Mouse (Mus musculus) retina, postnatal 1 day (tissue): ENCODE measurements at regions not wholly inside any gene's neighbourhood (a gene's known extent, or its start where the extent isn't known, plus 50 kb on each side); places are given as distances from the start of the nearest gene placed in this dataset.
A peak's percentile ranks its signal among the peaks of the same experiment; 100 is the strongest.

Source experiments
- DNase-seq: peaks from one replicate; pipeline ENCODE4 v3.0.0-alpha.2; 2012

DNA sequence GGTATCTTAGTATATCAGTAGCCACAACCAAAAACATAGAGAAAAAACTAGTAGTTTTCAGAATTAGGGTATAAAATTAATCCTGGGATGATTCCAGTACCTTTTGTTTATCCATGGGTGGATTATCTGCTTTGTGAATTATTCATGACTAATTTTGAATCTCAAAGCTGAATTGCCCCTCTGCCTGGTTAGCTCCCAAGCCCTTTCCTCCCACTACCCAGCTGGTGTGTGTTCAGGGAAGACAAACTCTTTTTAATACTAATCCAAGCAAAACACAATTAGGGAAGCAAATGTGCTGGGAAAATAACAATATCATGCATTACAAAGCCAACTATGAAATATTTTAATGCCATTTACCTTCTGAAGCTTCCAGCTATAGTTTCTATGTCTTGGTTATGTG, 347.4 kb downstream of the Gm43517 start:
- DNase-seq: no peak

DNA sequence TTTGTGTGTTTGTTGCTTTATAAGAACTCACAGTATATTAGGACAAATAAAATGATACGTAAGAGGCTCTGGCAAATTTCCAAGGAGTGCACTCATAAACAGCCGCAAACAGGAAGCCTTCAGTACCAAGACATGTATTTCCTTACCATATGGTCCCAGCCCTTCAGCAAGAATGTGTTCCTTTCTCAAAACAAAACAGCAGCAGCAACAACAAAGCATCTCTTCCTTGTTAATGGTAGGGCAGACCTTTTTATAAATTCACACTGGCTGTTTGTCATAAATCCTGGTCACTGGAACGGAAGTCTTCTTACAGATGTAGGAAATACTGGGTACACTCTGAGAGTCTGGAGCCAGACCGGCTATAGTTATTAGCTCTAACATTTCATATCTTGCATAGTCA, 352.1 kb downstream of the Gm43517 start:
- DNase-seq: no peak

DNA sequence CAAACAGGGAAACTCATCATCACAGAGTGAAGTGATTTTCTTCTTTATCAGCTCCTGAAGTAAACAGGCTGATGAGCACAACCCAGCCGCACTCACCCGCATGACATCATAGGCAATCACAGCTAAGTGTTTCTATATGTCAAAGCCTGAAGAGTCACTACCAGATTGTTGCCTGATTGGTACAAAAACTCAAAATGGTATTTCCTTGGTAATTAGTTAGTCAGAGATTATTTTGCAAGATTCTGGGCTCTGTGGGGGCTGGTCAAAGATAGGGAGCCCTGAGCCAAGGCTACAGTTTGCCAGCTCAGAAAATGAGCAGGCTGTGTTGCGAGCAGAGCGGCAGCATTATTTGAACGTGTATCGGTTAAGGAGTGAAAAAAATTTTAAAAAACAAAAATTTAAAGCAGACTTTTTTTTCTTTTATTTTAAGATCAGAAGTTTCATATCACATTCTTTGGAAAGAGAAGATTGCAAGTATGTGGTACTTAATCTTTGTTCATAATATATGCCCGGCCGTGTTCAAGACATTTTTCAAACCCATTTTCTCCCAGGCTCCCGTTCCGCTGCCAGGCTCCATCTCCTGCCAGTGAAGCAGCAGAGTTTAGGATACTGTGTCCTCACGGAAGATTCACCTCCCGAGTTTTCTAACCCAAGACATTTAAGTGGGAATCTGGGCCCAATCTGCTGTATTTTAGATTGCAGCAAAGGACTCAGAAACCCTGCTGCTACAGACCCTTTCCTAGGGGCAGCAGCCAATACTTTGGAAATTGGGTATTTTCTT, 355.2 kb downstream of the Gm43517 start:
- DNase-seq: no peak

DNA sequence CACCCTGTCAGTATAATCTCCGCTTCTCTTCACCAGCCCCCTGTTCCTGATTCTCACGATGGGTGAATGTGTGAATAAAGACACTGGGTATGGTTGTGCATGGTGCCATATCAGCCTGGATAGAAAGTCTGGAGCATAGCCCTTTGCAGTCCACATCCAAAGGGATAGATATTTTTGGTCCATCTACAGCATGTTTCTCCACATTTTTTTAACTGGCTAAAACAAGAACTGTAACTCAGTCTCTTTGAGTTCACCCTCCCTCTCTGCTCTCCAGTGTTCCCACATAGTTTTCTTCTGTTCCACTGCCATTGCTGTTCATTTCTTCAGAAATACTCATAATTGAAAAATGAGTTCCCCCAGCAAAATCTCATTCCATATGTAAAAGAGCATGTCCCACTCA, 358.4 kb downstream of the Gm43517 start:
- no peak for DNase-seq

DNA sequence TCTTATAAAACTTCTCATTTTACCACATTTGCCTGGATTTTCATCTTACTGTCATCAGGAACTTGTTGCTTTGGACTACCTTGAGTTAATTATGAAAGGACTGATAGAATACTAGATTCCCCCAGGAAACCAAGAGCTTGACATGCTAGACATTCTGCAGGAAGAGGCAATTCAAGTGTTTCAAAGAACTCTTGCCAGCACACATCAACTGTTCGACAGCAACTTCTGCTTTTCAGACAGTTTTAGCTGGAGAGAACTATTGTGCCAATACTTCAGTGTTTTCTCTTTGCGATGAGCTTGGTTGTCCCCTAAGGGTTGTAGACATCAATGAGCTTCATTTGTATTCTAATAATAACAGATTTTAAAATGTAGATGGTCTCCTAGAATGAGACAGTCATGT, 362.1 kb downstream of the Gm43517 start:
- no peak for DNase-seq

DNA sequence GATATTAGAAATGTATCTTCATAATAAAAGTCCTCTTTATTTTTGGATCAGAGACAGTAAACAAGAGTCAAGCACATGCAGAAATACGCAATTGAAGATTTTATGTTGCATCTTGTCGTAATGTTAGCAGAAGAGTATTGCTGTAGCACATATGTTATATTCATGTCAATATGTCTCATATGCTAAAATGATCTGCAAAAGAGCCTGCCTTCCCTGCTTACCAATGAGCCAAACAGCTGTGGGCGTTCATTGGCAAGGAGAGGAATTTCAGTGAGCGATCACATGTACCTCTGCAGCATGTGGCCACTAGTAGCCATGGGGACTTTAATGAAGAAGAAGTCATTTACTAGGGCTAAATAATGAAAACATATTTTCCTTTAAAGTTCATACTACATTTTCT, 373.4 kb downstream of the Gm43517 start:
- no peak for DNase-seq

DNA sequence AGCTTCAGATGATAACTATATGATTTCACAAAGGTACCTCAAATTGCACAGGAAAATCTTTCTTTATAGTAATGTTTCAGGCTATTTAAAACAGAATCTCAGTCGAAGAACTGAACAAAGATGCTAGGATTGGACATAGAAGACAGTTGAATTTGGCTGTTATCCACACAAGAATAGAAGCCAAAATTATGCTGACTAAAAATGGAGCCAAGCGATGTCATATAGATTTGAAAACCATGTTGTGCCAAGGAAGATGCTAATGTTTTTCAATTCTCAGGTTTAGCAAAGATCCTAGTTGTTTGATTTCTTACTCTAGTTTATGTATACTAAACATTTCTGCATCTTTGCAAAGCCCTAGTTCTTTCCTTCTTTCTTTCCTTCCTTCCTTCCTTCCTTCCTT, 379.6 kb downstream of the Gm43517 start:
- no peak for DNase-seq

DNA sequence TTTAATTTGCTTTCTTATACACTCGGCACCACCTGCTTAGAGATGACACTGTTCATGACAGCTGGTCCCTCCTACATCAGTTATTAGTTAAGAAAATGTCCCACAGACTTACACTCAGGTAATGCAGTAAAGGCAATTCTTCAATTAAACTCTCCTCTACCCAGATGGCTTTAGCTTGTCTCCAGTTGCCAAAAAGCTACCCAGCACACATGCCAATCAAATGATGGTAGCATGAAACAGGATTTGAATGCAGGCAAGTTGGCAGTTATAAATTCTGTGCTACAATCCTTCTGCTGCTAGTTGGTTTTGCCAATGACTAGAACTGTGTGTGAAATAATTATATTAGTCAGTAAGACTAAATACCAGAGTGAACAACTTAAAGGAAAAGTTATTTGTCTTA, 423.4 kb downstream of the Gm43517 start:
- DNase-seq: no peak

DNA sequence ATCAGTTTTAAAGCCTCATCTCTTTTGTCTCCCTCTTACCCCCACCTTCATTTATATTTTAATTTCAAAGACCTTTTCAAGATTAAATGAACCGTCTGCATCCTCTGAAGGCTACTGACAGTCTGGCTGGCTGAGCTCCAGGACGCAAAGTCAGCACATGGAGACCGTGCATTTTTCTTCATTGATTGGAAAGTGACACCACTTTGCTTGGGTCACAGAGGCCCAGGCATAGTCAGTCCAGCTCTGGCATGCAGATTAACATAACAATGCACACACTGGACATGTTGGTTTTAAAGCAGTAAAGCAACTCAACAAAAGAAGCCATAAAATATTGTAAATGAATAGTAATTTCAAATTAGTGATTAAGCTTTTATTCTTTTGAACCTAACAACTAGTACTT, 429.7 kb downstream of the Gm43517 start:
- no peak for DNase-seq

DNA sequence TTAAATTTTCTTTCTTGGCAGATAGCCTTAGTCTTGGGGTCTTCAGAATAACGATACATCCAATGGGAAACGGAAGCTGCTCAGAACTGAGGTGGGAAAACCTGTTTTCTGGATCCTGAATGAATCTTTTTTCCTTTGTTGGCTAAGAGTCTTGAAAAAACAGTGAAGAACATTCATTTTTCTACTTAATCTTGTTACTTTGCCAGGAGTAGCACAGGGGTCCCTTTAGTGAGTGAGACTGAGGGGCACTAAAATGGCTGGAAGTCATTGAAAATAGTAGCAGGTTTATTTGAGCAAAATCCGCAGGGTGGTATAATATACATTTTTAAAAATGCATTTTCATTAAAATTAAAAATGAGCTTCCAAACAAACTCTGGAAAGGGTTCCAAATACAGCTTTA, 442.8 kb downstream of the Gm43517 start:
- DNase-seq: no peak

DNA sequence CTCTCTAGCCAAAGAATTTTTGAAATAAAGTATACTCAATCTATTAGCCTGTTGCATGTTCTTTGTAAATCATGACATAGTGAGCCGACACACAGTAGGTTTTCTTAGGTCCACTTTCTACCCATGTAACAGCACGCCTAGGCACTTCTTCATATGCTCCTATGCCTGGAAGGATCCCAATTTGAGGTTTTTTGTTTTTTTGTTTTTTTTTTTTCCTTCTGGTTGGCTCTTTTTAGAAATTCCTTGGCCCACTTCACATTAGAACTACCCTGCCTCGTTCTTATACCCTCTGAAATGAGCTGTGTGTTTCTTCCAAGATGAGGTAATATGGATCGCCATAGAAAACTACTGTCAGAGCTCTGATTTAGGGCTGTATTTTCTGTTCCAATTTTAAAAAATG, 443.6 kb downstream of the Gm43517 start:
- DNase-seq: no peak

DNA sequence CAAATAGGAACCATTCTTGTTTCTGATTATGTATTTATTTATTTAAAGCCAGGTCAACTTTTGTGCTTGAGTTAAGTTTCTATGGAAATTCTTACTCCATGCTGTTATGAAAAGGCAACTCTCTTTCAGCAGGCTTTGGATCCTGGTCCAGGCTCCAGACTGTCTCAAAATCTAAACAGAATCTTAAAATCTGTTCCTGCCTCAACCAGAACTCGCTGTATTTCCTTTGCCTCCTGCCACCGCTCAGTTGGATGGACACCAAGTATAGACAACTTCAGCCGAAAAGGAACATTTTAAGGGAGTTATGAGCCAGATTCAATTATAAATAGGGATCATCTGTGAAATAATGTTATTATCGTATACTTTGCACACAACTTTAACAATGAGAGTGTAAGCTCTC, 445.7 kb downstream of the Gm43517 start:
- DNase-seq: no peak

DNA sequence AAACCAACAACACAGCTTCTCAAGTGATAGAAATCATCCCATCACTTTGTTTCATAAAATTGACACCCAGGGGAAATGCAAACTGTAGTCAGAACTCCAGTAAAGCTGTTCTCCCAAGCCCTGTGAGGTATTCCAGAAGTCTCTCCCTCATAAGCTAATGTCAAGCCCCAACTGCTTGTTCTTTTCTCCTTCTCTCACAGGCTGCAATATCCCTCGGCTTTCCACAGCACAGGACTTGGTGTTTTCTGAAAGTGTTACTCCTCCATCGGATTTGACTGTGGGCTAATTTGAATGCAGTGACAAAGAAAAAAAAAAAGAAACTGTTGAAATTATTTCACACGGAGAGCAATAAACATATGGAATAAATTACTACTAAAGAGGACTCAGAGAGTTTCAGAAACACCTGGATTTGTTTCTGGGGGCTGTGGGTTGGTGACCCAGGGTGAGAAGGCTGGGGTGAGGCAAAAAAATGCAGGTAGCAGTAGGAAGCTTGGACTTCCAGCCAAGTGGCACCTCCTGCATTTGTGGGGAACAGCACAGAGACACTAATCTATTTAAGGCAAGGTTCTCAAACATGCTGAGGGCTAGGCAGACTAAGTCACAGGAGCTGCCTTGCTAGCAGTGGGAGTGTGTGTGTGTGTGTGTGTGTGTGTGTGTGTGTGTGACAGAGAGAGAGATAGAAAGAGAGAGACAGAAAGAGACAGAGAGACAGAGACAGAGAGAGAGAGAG, 447.3 kb downstream of the Gm43517 start:
- no peak for DNase-seq

DNA sequence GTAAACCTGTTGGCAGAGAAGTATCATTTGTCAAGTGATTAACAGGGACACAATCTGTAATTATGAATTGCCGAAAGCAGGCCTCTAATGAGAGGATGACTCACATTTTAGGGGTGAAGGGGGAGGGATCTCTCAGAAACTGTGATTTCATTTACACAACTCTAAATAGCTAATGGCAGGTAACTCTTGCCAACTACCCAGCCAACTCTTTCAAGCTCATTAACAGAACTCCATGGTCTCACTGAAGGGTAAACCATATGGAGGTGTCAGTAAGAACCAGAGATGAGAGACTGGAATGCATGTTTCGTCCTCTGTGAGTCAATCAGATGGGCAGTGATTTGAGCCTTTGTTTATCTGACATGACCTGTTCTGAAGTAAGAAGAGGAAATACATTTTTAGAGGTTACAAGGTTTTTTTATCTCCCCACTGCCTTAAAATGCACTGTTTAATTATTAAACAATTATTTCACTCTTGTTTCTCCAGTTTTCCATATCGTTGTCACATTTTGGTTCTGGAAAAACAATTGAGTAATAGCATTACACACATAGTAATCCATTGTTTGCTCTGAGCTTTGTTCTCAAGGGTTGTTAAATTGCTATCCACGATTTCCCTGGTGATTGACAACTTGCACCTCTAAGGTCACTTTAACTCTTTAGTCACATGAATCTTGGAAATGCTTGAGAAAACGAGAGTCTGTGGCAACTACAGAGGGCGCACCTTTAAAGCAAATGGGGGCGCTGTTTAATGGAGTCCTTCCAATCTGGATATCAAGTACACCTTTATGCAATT, 451.5 kb downstream of the Gm43517 start:
- peak; percentile 3 for DNase-seq

DNA sequence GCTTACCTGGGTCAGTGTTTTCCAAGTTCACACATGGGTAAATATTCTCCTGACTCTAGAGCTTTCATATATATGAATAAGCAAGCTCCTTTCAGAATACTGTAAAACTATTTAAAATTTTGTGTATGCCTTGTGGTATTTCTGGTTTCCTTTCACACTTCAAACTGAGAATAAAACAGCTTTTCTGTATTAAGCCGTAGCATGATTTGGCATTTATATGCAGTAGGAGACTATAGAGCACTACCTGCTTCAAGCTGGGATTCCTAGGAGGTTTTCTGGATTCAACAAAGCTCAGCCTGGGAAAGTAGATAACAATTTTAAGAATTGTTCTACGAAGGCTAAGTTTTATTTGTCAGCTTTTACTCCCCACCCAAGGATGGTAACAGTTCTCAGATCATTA, 500.5 kb downstream of the Gm43517 start:
- DNase-seq: no peak

DNA sequence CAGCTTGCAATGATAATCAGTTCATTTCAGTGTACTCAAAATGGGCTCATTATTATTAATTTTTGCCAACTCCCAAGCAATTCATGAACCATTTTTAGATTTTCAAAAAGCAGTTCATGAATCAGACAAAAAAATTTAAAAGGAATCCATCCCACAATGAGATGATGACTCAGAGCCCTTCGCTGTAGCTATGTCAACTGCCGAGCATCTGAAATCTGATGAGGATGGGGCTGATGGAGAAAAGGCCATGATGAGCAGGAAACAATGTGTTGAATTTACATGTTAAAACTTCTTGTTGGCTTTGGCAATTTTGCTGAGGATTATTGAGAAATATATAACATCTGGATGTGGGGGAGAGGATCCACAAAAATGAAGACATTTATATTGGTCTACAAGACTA, 502.3 kb downstream of the Gm43517 start:
- no peak for DNase-seq

DNA sequence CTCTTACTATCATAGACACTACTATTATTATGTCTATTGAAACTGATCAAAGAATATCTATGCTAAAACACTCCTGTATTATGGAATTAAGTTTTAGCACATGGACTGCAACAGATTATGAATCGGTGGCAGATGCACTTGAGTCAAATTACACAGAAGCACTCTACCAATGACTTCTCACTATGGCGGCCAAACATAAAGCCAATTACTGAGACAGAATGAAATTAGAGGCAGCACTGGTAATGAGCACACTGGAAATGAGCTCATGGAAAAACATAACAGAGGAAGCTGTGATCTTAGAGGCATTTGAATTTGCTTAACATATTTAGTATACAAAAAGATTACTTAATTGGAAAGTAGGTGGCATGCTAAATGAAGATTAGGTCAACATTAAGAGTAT, 512.8 kb downstream of the Gm43517 start:
- peak; percentile 53 for DNase-seq

DNA sequence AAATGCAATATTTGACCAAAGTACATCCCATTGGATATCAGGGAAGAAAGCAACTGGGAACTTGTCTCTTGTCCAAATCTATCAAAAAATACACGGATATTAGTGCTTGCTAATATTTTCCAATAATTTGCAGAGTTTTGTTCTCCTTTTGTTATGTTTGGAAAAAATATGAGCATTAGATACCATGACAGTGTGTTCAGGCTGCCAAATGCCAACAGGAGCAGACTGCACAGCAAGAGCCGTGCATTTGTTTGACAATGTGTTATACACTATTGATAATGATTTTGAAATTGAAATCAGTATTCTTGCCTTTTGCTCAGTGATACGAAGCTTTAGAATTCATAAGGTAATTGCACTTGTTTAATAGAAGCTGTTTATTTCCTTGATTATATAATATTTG, 530.7 kb downstream of the Gm43517 start:
- DNase-seq: no peak

DNA sequence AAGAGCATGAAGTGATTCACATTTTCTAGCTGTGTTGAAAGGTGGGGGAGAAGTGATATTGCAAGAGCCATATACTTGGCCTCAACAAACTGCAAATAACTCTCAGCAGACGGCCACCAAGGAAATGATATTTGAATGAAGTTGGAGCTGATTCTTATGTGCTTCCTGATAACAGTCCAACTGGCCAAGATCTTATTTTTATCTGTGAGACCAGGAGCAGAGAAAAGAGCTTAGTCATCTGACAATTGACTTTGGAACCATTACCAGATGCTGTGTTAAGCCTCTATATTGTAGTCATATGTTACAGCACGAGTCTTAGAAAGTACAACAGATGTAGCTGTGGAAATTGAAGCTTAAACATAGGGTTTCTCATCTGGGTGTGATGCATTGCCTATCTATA, 536.6 kb downstream of the Gm43517 start:
- DNase-seq: no peak

DNA sequence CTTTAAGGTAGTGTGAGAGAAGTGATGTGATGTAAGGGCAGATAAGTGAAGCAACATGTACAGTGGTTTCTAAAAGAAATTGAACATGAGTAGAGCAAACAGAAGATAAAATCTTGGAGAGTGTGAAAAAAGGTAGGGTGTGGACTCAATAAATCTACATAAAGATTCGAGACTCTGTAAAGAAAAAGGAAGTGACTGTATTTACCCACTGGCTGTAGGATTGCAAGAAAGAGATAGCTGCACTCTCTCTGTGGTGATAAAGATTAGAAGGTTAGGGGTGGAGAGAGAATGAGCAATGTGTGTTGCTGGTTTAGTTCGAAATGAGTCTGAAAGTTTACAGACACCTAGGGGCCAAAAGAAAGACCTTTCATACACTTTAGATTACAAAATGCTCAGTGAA, 555.8 kb downstream of the Gm43517 start:
- no peak for DNase-seq

DNA sequence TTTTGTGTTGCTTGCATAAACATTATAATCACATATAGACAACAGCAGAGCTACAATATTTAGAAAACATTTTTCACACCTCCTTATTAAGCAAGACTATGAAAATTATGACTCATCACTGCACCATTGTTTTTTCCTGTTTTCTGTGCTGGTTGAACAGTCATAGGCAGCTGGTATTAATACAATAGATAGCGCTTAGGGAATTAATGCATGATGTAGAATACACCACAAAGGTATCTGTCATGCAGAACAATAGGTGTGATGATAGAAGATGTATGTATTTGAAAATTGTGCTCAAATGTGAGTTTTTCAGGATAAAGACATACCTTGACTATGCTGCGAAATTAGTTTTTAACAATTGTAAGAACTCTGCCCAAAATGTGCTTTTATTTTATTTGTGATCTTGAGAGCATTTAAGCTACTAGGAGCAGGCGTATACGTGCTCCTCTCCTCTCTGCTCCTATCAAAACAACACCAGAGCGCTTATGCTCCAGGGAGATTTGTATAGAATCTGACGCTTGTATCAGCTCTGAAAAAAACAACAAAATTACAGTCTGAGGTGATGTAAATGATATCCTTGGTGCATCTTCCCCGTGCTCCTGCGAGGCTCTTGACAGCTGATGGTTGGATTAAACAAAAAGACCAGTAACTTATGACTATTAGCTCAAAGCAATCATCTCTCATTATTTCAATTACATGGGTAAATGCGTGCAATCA, 560.1 kb downstream of the Gm43517 start:
- DNase-seq: peak; percentile 24

DNA sequence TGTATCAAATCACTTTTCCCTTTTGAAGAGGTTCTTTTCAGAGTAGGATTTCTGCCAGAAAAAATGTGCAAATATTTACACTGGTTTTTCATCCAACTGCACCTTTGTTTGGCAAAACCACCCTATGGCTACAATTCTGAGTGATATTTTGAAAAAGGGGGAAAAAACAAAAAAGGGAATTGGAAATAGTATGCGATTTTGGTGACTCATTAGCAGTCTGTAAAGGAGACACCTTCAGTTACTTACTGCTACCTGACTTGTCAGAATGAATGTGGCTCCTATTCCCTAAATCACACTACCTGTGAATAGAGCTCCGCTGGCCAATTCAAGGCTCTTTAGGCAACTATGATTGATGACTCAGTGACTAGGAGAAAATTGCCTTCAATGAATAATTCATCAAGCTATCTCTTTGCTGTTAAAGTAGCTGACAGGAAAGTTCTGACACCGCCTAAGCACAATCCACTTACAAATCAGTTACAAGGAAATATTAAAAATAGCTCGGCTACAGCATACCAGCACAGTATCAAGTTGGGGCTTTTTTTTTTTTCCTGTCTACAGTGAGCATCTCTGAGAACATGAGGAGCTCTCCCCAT, 560.8 kb downstream of the Gm43517 start:
- peak; percentile 8 for DNase-seq

DNA sequence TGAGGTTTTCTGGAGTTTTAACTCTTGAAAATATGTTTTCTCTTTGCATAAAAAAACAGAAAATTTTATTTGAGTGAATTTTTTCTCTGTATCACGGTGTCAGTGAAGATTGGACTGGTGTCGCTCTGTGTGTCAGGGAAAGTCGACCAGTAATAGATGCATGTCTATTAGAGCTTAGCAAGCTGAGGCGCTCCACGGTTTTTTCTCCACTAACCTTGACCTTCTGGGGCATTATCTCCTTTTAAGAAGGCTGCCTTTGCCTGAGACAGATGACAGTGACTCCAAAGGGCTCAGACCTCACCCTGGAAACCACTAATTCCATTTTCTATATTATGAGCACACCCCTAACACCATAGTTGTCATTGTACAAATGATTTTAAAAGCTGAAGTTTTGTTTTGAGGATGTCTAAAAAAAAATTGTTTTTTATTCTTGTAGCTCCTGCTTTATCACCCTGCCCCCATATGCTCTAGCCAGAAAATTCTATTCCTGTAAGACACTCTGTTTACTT, 561.8 kb downstream of the Gm43517 start:
- DNase-seq: no peak
